Mouse (Mus musculus): Measurements from ENCODE around the gene Oxtr. TPM values are rescaled to one million over a fixed set of nuclear protein-coding genes. Genes with fewer than 3 reads are reported as not detected.

Oxtr gene
- polyA plus RNA-seq (2015; fragmentation: Nextera tagmentation; extraction: Ambion mirVana), result 0.11 and 0.18 TPM in 2 replicates

GRCm38 (mm10) chr6:112489910-112490559 is at the start of gene Oxtr:
Gene Oxtr, minus strand, starts transcription at chr6:112489943.

GRCm38 (mm10) chr6:112459341-112459749 is 30.4 kb downstream of the Oxtr start, which contains the start of gene Cav3:
Gene Cav3, plus strand, starts transcription at chr6:112459505.

Other genes starting within 250 kb of the Oxtr start
- 13.2 and 20.1 TPM in 2 replicates for gene Lmcd1, start 216.2 kb downstream of the Oxtr start, polyA plus RNA-seq (2015; fragmentation: Nextera tagmentation; extraction: Ambion mirVana)
- gene Ssu2, start 101.9 kb downstream of the Oxtr start, polyA plus RNA-seq (2015; fragmentation: Nextera tagmentation; extraction: Ambion mirVana), result 1.6 and 2.1 TPM in 2 replicates
- 0.41 and 0.58 TPM in 2 replicates for gene Cav3, start 30.4 kb downstream of the Oxtr start, polyA plus RNA-seq (2015; fragmentation: Nextera tagmentation; extraction: Ambion mirVana)
- 37.6 and 41.6 TPM in 2 replicates for gene Rad18, start 206.7 kb upstream of the Oxtr start, polyA plus RNA-seq (2015; fragmentation: Nextera tagmentation; extraction: Ambion mirVana)

Data from spleen, postnatal 0 days (tissue).